Comparison of ENCODE assay signal across 8 mouse cellular contexts in genomic region chr11:113296162-113296561, GRCm38 (mm10).
DNase-seq lines count a peak whose midpoint lies in the region; ATAC-seq and TF ChIP-seq lines count a peak whose summit lies in the region.

No protein-coding gene starts in this region.

- no peak overlapping the region for H3K4me2 ChIP-seq in kidney, embryonic 16.5 days (replicated peaks; ENCODE audit: low read depth, low read length)
- H3K4me2 ChIP-seq in limb, embryonic 11.5 days (ENCODE audit: low read depth, severe bottlenecking): no peak overlapping the region

- TF ChIP-seq POLR2A in kidney, adult 2 months (IDR thresholded peaks at IDR 0.05; ENCODE audit: low read depth, low read length): no peak
- no peak for TF ChIP-seq POLR2A in cortical plate, adult 2 months (IDR thresholded peaks at IDR 0.05; ENCODE audit: extremely low read depth, insufficient read depth, low read length)

- no peaks in the 10 kb centered on the region for H3K27me3 ChIP-seq in kidney, adult 2 months (replicated peaks; ENCODE audit: control insufficient read depth, insufficient read depth, low read length)
- H3K27me3 ChIP-seq in kidney, embryonic 16.5 days (ENCODE audit: insufficient read depth, low read length): no peaks in the 10 kb centered on the region
- no peaks in the 10 kb centered on the region for H3K27me3 ChIP-seq in limb, embryonic 11.5 days (ENCODE audit: control insufficient read depth, insufficient read depth, low read length)

- peak; percentile 72 for TF ChIP-seq CTCF in kidney, adult 2 months (conservative IDR thresholded peaks at IDR 0.05; ENCODE audit: insufficient read depth, insufficient read length, low read depth, low read length)
- peak; percentile 93 for TF ChIP-seq CTCF in cortical plate, adult 2 months (IDR thresholded peaks at IDR 0.05; ENCODE audit: extremely low read depth, insufficient read depth, low read length)

- WGBS in kidney, adult 2 months: 40% methylated on average over 7 of the region's 7 CpGs
- WGBS in kidney, embryonic 16.5 days: 32% methylated on average over 7 of the region's 7 CpGs
- WGBS in limb, embryonic 11.5 days: 37% methylated on average over 7 of the region's 7 CpGs

- DNase-seq in kidney, adult 2 months: peak; percentile 32
- peak; percentile 83 for DNase-seq in ZHBTc4 (ENCODE audit: low read depth, low spot score)
- DNase-seq in gastrocnemius, postnatal 4 days (ENCODE audit: low spot score in 2 of 2): peak; percentile 68 to 76
- DNase-seq in limb, embryonic 11.5 days (ENCODE audit: low spot score): peak; percentile 92
- peak; percentile 76 for DNase-seq in ovary, postnatal 36 days (ENCODE audit: low spot score)
- DNase-seq in urinary bladder, postnatal 25 days (ENCODE audit: low spot score): peak; percentile 76

- H3K27ac ChIP-seq in kidney, adult 2 months (ENCODE audit: insufficient read depth, low read depth, low read length): no peak overlapping the region
- H3K27ac ChIP-seq in kidney, embryonic 16.5 days (ENCODE audit: low read length): no peak overlapping the region
- H3K27ac ChIP-seq in cortical plate, adult 2 months (ENCODE audit: insufficient read depth, low read length): no peak overlapping the region
- no peak overlapping the region for H3K27ac ChIP-seq in limb, embryonic 11.5 days (replicated peaks; ENCODE audit: low read depth, low read length)

- no peak overlapping the region for H3K4me3 ChIP-seq in kidney, adult 2 months (ENCODE audit: insufficient read depth, low read depth, low read length)
- H3K4me3 ChIP-seq in kidney, embryonic 16.5 days (ENCODE audit: low read length): no peak overlapping the region
- no peak overlapping the region for H3K4me3 ChIP-seq in cortical plate, adult 2 months (ENCODE audit: insufficient read depth, low read length)
- H3K4me3 ChIP-seq in limb, embryonic 11.5 days (ENCODE audit: low read depth, low read length): no peak overlapping the region

- H3K36me3 ChIP-seq in kidney, adult 2 months (ENCODE audit: control insufficient read depth, insufficient read depth, low read length): no peaks in the 10 kb centered on the region
- H3K36me3 ChIP-seq in kidney, embryonic 16.5 days (ENCODE audit: insufficient read depth, low read length): no peaks in the 10 kb centered on the region
- no peaks in the 10 kb centered on the region for H3K36me3 ChIP-seq in limb, embryonic 11.5 days (ENCODE audit: control insufficient read depth, insufficient read depth, low read length)

- no peaks in the 10 kb centered on the region for H3K9me3 ChIP-seq in kidney, embryonic 16.5 days (ENCODE audit: low read length)
- H3K9me3 ChIP-seq in limb, embryonic 11.5 days (ENCODE audit: control insufficient read depth, low read length): no peaks in the 10 kb centered on the region

- no peak overlapping the region for H3K9ac ChIP-seq in kidney, embryonic 16.5 days (replicated peaks; ENCODE audit: low read length)
- no peak overlapping the region for H3K9ac ChIP-seq in limb, embryonic 11.5 days (ENCODE audit: low read length)

- peaks cover 5% of the 10 kb centered on the region; the same call in 1 of the 2 replicates for H3K4me1 ChIP-seq in kidney, adult 2 months (ENCODE audit: control insufficient read depth, insufficient read depth, low read length)
- H3K4me1 ChIP-seq in kidney, embryonic 16.5 days (ENCODE audit: insufficient read depth, low read length): peaks cover 19% of the 10 kb centered on the region
- H3K4me1 ChIP-seq in cortical plate, adult 2 months (ENCODE audit: control insufficient read depth, insufficient read depth, low read length): no peaks in the 10 kb centered on the region
- H3K4me1 ChIP-seq in limb, embryonic 11.5 days (ENCODE audit: control insufficient read depth, insufficient read depth, low read length): peaks cover 19% of the 10 kb centered on the region

- no peak for ATAC-seq in kidney, embryonic 16.5 days (ENCODE audit: low FRiP score, low TSS enrichment)
- no peak for ATAC-seq in limb, embryonic 11.5 days (ENCODE audit: insufficient number of reproducible peaks, low FRiP score, low TSS enrichment, low read depth)

Comparison
In these comparisons a context has a peak if more than half of its experiments do, and no peak if none do; other contexts are left out.
1. DNase-seq: peak in every context shown above with its lines; median percentile 92 in limb, embryonic 11.5 days; 83 in ZHBTc4; 76 in ovary, postnatal 36 days; 76 in urinary bladder, postnatal 25 days; 72 in gastrocnemius, postnatal 4 days; 32 in kidney, adult 2 months.